Mouse (Mus musculus) intestine, embryonic 14.5 days (tissue): ENCODE data around the gene Gclm. TPM values are rescaled to one million over a fixed set of nuclear protein-coding genes. Genes with fewer than 3 reads are reported as not detected.

Experiments
- ATAC-seq: fragments of 200-750 bp; cut with Nextera tagmentation; replicated peaks from 2 replicates; pipeline ENCODE4 v1.8.0; 2017; ENCODE audit warnings: low read depth, moderate number of reproducible peaks, moderate TSS enrichment, moderate library complexity; ENCODE audit not compliant: low FRiP score, low TSS enrichment
- DNase-seq: peaks from one replicate; pipeline ENCODE4 v3.0.0-alpha.2; 2018; ENCODE audit warnings: low spot score
- H3K27ac ChIP-seq: fragments of 300-500 bp; sonication (generic); 2 replicates; pipeline ENCODE4 v1.5.1; 2014; ENCODE audit warnings: low read depth, mild to moderate bottlenecking, control low read depth
- H3K27me3 ChIP-seq: fragments of 300-500 bp; sonication (generic); replicated peaks from 2 replicates; pipeline ENCODE4 v1.6.1; 2014; ENCODE audit warnings: low read length, control low read depth; ENCODE audit not compliant: control insufficient read depth, insufficient read depth
- H3K36me3 ChIP-seq: fragments of 300-500 bp; sonication (generic); 2 replicates; pipeline ENCODE4 v1.6.1; 2014; ENCODE audit warnings: low read length, control low read depth; ENCODE audit not compliant: control insufficient read depth, insufficient read depth
- H3K4me1 ChIP-seq: fragments of 300-500 bp; sonication (generic); replicated peaks from 2 replicates; pipeline ENCODE4 v1.6.1; 2014; ENCODE audit warnings: low read length, control low read depth, mixed read lengths; ENCODE audit not compliant: control insufficient read depth, insufficient read depth
- H3K4me2 ChIP-seq: fragments of 300-500 bp; sonication (generic); 2 replicates; pipeline ENCODE4 v1.6.1; 2014; ENCODE audit warnings: low read length
- H3K4me3 ChIP-seq: fragments of 300-500 bp; sonication (generic); 2 replicates; pipeline ENCODE4 v1.5.1; 2014; ENCODE audit warnings: low read depth, low read length, control low read depth, mixed read lengths
- H3K9ac ChIP-seq: fragments of 300-500 bp; sonication (generic); 2 replicates; pipeline ENCODE4 v1.6.1; 2014; ENCODE audit warnings: mild to moderate bottlenecking, low read length
- H3K9me3 ChIP-seq: fragments of 300-500 bp; sonication (generic); 2 replicates; pipeline ENCODE4 v1.6.1; 2016; ENCODE audit warnings: low read length, control low read depth; ENCODE audit not compliant: control insufficient read depth
- WGBS: fragments of 180-500 bp; shearing (Covaris S2); extraction: QIAGEN DNeasy Blood & Tissue Kit; methylation state at CpG from one replicate; pipeline ENCODE4 v1.1.7; 2014; 5-methylcytosine and 5-hydroxymethylcytosine counted together
- microRNA counts: library from miRNA; unstranded; fragments of <30 nt; microRNA quantifications from one replicate; lab custom pipeline; 2016
- microRNA-seq: library from miRNA; unstranded; fragments of <30 nt; microRNA quantifications from one replicate; pipeline ENCODE4, GENCODE M21; 2016
- polyA plus RNA-seq: library from polyadenylated mRNA; unstranded; fragments of >200 nt; fragmentation: Nextera tagmentation; extraction: Ambion mirVana; gene quantifications from 2 replicates; pipeline ENCODE4 v1.2.1, GENCODE M21; 2014

The Gclm gene
- polyA plus RNA-seq, 1 experiment from 2014 or later = 61.5 TPM

DNA sequence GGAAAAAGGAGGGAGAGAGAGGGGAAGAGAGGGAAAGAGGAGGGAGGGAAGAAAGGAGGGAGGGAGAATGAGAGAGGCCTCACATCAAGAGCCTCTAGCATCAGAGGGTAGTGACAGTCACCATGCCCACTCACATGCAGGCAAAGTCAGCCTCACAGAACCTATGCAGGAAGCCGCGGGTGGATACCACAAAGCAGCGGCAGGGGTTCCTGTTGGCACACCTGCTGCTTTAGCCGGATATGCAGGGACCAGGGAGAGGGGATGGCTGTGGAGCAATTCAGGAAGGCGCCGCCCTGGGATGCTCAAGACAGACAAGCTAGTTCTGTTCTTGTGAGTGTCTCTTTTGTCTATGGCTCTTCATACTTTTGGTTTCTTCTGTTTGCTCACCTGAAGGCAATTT, 63.6 kb downstream of the Gclm start:
- no peak overlapping the region for H3K4me2 ChIP-seq
- 33% methylated on average over 6 of the region's 6 CpGs for WGBS
- H3K27me3 ChIP-seq = no peaks in the 10 kb centered on the region
- no peaks in the 10 kb centered on the region for H3K36me3 ChIP-seq
- no peak for DNase-seq
- no peak overlapping the region for H3K9ac ChIP-seq
- H3K4me3 ChIP-seq = no peak overlapping the region
- H3K9me3 ChIP-seq = no peaks in the 10 kb centered on the region
- no peak for ATAC-seq
- H3K4me1 ChIP-seq = no peaks in the 10 kb centered on the region; the same call in 1 of the 2 replicates
- H3K27ac ChIP-seq = no peak overlapping the region

- Histone ChIP-seq H3K4me3 (no peak overlapping the region), H3K27ac (no peak overlapping the region), H3K4me1 (peaks cover 6% of the 10 kb centered on the region; the same call in 1 of the 2 replicates), H3K9ac (no peak overlapping the region), H3K9me3 (no peaks in the 10 kb centered on the region), H3K27me3 (no peaks in the 10 kb centered on the region), H3K4me2 (no peak overlapping the region), H3K36me3 (no peaks in the 10 kb centered on the region)
- DNase-seq = peak; percentile 99
- 28% methylated on average over 2 of the region's 2 CpGs for WGBS
- ATAC-seq = no peak
Measured at GRCm38 (mm10) chr3:122312078-122312477, 66.7 kb downstream of the Gclm start.

DNA sequence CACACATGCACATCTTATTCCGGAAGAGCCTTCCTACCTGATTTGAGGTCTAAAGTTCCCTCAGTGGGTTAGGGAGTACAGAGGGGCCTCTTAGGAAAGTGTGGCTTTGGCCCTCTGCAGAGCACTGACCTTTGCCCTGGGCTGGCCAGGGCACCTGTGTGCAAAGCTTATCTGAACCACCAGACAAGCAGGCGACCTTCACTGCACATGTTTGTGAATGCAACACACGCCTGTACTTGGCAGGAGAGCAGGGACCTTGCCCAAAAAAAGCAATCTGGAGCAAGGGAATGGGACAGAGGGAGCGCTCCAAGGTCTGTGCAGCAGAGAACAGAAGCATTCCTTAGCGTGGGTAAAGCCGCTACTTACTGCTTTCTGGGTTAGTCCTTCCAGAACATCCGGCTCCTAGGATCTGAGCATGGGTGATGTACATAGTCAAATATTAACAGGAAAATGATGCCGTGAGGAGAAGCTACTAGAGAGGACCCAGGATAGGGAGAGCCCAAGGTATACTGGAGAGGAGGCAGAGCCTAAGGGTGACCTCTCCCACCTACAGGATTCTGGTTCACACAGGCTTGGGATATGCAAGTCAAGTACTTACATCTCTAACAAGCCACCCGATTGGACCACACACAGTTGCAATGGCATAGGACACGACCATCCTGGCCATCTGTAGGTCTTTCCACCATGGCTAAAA, 67.7 kb downstream of the Gclm start:
- peak; percentile 65 for ATAC-seq
- Histone ChIP-seq H3K4me2 (no peak overlapping the region), H3K27ac (peak overlapping the region; percentile 12), H3K9ac (no peak overlapping the region), H3K4me1 (peaks cover 6% of the 10 kb centered on the region; the same call in 1 of the 2 replicates), H3K27me3 (no peaks in the 10 kb centered on the region), H3K9me3 (no peaks in the 10 kb centered on the region), H3K4me3 (no peak overlapping the region), H3K36me3 (no peaks in the 10 kb centered on the region)
- DNase-seq = no peak
- 56% methylated on average over 10 of the region's 10 CpGs for WGBS

- DNase-seq = no peak
- Histone ChIP-seq H3K4me3 (no peak overlapping the region), H3K9ac (no peak overlapping the region), H3K4me2 (no peak overlapping the region), H3K9me3 (no peaks in the 10 kb centered on the region), H3K36me3 (no peaks in the 10 kb centered on the region), H3K27ac (0 out of 2 replicates have a peak overlapping the region, but pooled peaks have one; percentile 9), H3K27me3 (no peaks in the 10 kb centered on the region), H3K4me1 (peaks cover 6% of the 10 kb centered on the region; the same call in 1 of the 2 replicates)
- WGBS = 61% methylated on average over 7 of the region's 7 CpGs
- ATAC-seq = peak; percentile 50
Measured at GRCm38 (mm10) chr3:122313936-122314335, 68.6 kb downstream of the Gclm start.

DNA sequence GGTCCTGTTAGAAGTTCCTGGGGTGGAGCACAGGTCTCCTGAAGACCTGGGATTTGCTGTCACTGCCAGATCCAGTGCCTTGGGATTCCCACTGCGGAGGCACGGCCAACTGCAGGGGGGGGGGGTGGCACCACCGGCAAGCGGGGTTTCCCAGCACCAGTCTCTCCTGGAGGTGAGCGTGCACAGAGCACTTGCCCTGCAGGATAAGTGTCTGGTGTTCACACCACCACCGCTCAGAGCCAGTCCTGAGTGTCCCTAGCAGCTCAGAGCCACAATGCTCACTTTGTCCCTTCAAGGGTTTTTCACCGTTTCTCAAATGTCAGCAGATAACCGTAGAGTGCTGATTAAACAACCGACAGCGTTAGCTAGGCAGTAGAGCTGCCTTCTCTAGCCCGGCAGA, 71.3 kb downstream of the Gclm start:
- Histone ChIP-seq H3K9ac (no peak overlapping the region), H3K4me1 (peaks cover 6% of the 10 kb centered on the region; the same call in 1 of the 2 replicates), H3K27ac (no peak overlapping the region), H3K9me3 (no peaks in the 10 kb centered on the region), H3K4me2 (peak overlapping the region; percentile 28; the same call in 1 of the 2 replicates), H3K4me3 (no peak overlapping the region), H3K27me3 (no peaks in the 10 kb centered on the region), H3K36me3 (no peaks in the 10 kb centered on the region)
- ATAC-seq (no peak), DNase-seq (no peak)
- 31% methylated on average over 11 of the region's 11 CpGs for WGBS

- Histone ChIP-seq H3K9ac (no peak overlapping the region), H3K4me3 (no peak overlapping the region), H3K36me3 (no peaks in the 10 kb centered on the region), H3K4me1 (peaks cover 6% of the 10 kb centered on the region; the same call in 1 of the 2 replicates), H3K27me3 (no peaks in the 10 kb centered on the region), H3K27ac (no peak overlapping the region), H3K9me3 (no peaks in the 10 kb centered on the region), H3K4me2 (no peak overlapping the region)
- 91% methylated on average over 6 of the region's 6 CpGs for WGBS
- DNase-seq (no peak), ATAC-seq (no peak)
Measured at GRCm38 (mm10) chr3:122317339-122317738, 72.0 kb downstream of the Gclm start.

MicroRNAs encoded within 50 kb of the gene (microRNA counts, 519-probe panel; counts per million panel counts)
- microRNA mmu-miR-760 (lab: Ali Mortazavi, UCI) = not detected

Small RNA genes within 50 kb of the gene (microRNA-seq; reads per million reads assigned to microRNA genes)
- gene Gm22903 (not detected), gene Mir760 (62.4 reads per million, percentile 54 among the genes with 10 or more reads in this experiment)

Other genes starting within 250 kb of the Gclm start
- gene Abca4, start 201.1 kb upstream of the Gclm start, polyA plus RNA-seq = 0.99 and 2.2 TPM in 2 replicates
- gene Dnttip2, start 28.8 kb downstream of the Gclm start, polyA plus RNA-seq = 78.5 and 83.0 TPM in 2 replicates
- 23.0 and 24.0 TPM in 2 replicates for gene Bcar3, start 48.6 kb downstream of the Gclm start, polyA plus RNA-seq